Mouse (Mus musculus) thymus, adult 18-20 months (tissue): ENCODE data around the gene Map4k1.
"Not testable (repeated sequence)": the region's sequence is repeated elsewhere in the genome, so short reads cannot be mapped to it uniquely, and the experiment has no call there.

Experiments
- DNase-seq, 2 experiments: peaks; one replicate each; pipeline ENCODE4 v3.0.0; 2022; ENCODE audit warnings: mixed read lengths in 2 of 2

Gene Map4k1

DNA sequence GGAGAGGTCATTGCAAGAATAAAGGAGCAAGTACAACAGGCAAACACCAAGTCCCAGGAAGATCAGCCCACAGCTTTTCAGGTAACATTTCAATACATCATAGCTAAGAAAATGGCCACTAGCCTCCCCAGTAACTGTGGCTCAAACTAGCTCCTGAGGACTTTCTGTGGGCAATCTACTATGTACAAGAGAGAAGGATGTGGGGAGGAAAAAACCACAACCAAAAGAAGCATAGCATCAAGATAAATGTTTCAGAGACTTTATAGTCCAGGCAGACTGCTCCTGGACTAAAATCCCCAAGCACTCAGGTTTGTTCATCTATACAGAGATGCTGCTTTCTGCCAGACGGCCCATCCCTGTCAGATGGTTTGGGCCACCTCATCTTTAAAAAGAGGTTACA is 25.6 kb upstream of the Map4k1 start:
- DNase-seq, result no peak

DNA sequence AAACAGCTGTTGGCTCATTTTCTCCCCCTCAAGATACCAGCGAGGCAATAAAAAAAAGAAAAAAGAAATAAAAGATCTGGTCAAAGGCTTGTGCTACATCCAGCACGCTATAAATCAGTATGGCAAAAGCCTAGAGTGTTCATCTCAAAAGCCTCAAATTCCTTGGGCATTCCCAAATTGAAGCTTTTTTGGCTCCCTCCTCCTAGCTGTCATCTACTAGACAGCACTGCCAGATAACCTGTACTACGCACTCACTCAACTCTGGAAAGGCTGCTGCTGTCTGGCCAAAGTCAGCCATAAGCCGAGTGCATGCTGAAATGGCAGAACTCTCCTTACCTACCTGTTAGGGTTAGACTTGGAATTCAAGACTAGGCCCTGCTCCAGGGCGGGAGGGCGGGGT is 24.6 kb upstream of the Map4k1 start:
- no peak for DNase-seq

DNA sequence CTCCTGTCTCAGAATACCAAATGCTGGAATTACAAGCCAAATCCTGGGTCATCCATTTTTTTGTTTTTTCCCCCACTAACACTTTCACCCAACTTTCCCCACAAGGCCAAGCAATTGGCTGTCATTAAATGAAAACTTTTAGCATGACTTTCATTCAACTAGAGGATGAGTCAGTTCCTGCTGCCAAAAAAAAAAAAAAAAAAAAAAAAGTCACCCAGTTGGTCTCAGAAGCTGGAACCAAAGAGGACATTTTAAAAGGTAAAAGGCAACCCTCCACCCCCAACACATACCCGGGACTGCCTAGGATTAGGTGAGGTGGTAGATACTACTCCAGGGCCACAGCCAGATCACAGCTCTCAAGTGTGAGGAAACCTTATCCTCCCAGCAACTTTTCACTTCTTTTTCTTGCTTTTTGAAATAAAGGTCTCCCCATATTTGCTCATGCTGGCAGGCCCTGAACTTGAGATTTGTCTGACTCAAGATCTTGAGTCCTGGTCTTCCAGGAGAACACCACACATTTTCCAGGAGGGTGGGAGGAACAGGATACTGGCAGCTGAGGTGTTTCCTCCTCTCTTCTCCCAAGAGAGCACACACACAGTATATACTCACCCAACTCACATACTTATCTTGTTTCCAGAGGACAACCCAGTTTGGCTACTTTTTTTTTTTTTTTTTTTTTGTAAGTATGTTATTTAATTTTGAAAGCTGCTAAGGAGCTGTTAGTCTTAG is 23.7 kb upstream of the Map4k1 start:
- DNase-seq, result no peak

DNA sequence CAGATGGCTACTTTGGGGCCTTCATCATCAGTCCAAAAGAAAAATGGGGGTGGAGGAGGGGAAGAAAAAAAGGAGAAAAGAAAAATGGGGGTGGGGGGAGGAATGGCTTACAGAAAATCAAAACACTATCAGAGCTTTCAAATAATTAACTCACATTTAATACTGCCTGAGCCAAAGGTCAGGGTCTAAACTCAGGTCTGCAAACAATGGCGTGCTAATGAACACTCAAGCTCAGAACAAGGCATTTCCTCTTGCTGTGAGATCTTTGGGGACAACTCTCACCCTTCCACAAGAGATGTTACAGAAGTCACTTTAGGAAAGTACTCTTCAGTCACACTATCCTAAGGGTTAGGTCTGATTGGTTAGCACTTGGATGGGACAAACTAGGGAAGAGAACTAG is 23.1 kb upstream of the Map4k1 start:
- no peak for DNase-seq

DNA sequence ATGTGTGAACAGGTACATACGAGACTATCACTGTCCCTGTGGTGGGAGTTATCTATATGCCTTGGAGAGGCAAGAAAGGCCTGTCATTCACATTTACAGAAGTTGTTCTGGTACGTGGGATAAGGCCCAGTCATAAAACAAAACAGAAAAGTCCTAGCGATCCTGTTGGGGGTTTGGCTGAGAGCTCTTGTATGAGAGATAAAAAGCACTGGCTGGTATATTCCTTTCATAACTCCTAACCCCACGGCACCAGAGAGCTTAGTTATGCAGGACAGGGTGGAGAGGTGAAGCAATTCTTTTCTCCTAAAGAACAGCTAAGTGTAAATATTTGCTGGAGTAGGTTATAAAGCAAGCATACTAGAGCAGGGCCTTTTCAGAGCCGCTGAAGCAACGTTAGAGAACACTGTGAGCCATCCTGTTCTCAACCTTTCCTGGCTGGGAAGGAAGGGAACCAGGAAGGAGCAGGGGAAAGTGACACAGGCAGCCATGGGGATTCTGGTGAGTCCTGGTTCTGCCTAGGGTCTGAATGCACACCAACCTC is 22.3 kb upstream of the Map4k1 start:
- DNase-seq, result no peak

GRCm38 (mm10) chr7:28960354-28961046 is 21.4 kb upstream of the Map4k1 start:
- no peak for DNase-seq

- DNase-seq, result no peak
Measured at GRCm38 (mm10) chr7:28961584-28961926, 20.3 kb upstream of the Map4k1 start.

DNA sequence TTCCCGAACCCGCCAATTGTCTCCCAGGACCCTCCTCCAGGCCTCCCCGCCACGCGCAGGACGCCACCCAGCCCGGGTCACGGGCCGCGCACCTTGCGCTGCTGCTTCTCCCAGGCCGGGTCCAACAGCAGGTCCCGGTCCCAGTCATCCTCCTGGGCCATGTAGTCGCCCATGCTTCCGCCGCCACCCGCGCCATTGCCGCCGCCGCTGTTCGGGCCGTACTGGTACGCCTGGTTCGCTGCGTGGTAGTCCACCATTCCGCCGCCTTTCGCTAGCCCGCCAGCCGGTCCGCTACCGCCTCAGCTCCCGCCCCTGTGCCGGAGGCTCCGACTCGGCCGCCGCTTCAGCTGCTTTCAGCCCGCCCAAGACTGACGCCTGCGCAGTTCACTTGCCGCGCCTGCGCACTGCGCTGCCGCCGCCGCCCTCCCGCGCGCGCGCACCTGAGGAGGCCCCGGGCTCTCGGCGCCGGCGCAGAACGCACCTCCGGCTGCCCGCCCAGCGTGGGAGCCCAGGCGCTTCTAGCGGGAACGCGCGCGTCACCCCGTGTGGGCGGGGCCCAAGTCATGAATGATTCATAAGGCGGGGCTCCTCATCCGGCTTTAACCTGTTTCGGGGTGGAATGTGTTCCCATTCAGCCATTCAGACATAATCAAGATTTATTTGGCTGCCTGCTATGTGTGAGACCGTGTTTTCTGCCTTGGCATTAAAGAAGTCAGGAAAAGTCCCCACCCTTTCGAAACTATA is 19.8 kb upstream of the Map4k1 start, which contains the start of gene Actn4:
Actn4 (minus strand) TSS at position 414 of the 744 bp plus-strand sequence.
- DNase-seq, result peak; percentile 98

DNA sequence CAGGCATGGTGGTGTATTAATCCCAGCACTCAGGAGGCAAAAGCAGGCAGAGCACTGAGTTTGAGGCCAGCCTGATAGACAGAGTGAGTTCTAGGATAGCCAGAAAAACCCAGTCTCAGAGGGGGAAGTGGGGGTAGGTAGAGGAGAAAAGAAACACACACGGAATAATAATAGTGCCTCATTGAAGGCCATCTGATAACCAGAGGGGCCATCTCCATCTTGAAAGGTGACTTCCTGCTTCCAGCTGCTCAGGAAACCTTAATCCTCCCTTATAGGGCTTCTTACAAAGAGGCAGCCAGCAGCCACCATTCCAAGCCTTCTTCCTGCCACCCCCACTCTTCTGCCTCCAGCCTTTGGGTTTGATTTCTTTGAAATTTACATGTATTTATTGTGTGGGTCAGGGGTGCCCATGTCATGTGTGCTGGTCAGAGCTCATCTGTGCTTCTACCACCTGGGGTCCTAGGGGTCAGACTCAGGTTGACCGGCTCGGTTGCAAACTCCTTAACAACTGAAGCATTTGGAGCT is 18.4 kb upstream of the Map4k1 start:
- DNase-seq, result no peak

- no peak for DNase-seq
Measured at GRCm38 (mm10) chr7:28965346-28965840, 16.5 kb upstream of the Map4k1 start.

DNA sequence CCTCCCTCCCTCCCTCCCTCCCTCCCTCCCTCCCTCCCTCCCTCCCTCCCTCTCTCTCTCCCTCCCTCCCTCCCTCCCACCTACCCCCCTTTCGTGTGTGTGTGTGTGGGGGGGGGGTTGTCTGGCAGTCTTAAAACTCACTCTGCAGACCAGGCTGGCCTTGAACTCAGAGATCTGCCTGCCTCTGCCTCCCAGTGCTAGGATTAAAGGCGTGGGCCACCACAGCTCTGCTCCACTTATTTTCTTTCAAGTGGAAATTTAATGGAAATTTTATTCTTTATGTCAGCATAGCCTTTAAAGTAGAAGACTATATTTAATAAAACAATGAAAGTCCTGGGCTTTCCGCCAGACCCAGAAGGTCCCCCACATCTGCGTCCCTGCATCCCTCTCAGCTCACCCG is 15.7 kb upstream of the Map4k1 start:
- no peak for DNase-seq

- DNase-seq, result no peak
Measured at GRCm38 (mm10) chr7:28966751-28967505, 14.9 kb upstream of the Map4k1 start.

- not testable (repeated sequence) for DNase-seq
Measured at GRCm38 (mm10) chr7:28968120-28968519, 13.7 kb upstream of the Map4k1 start.

GRCm38 (mm10) chr7:28969271-28969670 is 12.6 kb upstream of the Map4k1 start:
- DNase-seq, result no peak

GRCm38 (mm10) chr7:28969672-28970394 is 12.0 kb upstream of the Map4k1 start:
- no peak for DNase-seq

DNA sequence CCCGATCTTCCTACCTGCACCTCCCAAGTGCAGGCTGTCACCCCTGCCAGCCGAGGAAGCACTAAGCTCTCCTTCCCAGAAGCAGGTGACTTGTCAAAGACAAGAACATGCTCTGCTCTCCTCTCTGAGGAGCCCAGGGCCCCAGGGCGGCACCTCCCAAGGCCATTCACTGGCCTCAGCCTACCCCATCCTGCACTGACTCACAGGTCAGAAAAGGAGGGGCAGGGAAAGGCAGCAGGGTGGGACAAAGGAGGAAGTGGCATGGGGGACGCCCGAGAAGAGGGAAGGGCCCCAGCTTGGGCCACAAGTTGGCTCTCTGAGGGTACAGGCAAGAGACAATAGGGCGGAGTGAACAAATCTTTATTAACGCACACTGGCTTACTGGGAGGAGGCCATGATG is 10.8 kb upstream of the Map4k1 start:
- no peak for DNase-seq

DNA sequence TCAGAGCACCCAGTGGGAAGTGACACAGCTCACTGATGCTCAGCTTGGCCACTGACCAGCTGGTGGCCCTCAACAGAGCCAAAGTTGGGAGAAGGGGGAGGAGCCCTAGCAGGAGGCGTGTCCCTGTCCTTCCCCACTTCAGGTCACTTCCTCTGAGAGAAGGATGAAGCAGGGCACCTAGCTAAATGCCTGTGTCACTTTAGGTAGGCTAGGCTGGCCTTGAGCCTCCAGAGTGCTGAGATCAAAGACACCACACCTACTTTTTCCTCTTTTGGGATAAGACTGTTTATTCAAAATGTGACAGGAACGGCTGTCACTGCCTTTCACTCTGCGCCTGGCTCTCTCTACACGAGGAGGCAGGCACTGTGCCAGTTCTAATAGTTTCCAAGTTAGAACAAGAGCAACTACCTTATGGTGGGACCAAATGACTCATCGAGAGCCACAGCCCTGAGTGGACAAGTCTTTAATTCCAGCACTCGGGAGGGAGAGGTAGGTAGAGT is 10.0 kb upstream of the Map4k1 start:
- DNase-seq, result no peak

GRCm38 (mm10) chr7:28972542-28972985 is 9.3 kb upstream of the Map4k1 start:
- DNase-seq, result peak; percentile 37 to 57

DNA sequence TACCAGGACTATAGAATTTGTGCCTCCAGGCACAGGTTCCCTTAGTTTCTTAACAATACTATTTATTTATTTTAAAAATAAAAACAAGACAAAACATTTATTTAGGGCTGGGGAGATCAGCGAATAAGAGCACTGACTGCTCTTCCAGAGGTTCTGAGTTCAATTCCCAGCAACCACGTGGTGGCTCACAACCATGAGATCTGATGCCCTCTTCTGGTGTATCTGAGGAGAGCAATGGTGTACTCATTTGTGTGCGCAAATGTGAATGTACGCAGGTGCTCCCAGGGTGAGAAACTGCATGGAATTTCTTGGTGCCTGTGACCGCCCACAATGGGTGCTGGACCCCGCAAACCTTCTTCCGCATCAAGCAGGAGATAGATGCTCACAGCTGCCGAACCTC is 8.8 kb upstream of the Map4k1 start:
- DNase-seq, result no peak

DNA sequence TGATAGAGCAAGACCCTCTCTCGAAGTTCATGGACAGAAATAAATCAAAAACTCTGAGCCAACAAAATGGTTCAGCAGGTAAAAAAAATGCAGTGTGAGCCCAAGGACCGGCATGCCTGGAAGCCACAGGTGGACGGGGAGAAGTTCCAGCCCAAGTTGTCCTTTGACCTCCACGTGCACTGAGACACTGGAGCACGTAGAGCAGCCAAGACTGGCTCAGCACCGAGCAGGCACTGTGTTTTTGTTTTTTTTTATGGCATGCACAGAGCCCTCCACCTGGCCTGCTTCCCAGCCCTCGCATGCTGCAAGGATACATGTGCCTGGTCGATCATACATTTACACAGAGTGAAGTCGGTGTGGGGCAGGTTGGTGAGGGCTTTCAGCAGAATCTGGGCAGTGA is 4.3 kb upstream of the Map4k1 start:
- no peak for DNase-seq

DNA sequence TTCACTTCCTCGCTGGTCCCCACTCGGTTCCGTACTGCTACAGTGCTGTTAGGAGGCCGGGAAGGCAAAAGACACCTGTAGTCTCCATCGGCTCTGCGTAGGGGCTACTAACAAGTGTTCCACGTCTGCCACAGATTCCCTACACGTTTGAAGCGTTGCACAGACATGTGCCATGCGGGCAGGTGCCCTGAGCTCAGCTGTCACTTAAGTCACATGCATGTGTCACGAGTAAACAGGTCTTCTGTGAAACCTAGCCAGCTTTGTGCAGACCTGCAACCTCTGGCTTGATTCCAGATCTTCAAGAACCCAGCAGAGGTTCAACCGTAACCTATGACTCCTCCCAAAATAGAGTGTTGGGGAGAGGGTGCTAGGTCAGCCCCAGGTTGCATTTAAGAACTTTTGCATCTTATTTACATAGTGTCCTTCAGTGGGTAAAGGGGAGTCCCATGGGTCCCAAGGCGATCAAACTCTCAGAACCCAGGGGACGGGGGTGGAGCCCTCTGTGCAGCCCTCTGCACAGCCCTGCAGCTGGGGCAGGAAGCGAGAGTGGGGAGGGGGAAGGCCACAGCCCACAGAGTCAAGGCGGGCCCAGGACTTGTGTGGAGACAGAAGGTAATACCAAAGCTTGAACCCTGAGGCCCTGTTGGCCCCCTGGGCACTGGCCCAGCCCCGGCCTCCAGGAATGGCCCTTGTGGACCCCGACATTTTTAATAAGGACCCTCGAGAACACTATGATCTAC is 594 bp downstream of the Map4k1 start:
- peak; percentile 85 to 89 for DNase-seq
